Mouse (Mus musculus): Measurements from ENCODE around the gene Derl3.

Derl3 gene

DNA sequence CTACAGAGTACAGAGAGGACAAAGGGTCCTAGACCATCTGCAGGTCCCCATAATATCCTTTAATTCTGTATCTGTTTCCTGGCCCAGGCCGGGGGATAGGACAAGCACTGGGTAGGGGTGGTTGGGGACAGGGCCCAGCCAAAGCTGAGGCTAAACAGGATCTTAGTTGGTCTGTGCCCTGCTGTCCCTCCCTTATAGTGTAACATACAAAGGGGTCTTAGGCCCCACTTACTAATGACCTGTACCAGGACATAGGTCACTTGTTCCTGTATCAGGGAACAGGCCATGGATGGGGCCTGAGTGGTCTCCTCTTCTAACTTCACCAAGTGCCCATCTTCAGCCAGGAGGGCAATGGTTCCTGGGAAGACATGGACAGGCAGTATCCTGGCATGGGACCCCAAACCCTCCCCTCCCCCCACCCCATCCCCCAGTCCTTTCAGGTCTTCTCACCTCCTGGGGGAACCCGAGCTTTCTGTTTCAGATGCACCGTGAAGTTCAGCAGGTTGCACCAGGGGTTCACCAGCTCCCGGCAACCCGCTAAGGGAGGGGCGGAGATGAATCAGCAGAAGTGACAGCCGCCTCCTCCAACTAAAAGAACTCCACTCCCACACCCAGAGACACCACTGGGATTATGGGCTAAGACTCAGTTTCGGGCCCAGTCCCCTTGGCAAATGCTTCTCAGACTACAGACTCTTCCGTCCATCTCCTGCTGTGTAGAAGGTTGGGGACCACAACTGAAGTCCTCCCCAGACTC is 46.4 kb downstream of the Derl3 start:
- ChIA-PET CTCF (interaction anchor here in 2 of 4 experiments (0.6 kb wide), 2 partner anchors 56 to 759 kb away, joined by 3 read pairs; no protein-coding TSS in a partner anchor), POLR2A (interaction anchor here (0.5 to 9.6 kb wide), 45 partner anchors 8 to 351 kb away, joined by 3 to 139 read pairs (median 5); partner anchors contain the start of genes Ddt (in 3 of the 4), Smarcb1 (in 3 of the 4), Chchd10 (in 2 of the 4) and Mif (in 2 of the 4))

DNA sequence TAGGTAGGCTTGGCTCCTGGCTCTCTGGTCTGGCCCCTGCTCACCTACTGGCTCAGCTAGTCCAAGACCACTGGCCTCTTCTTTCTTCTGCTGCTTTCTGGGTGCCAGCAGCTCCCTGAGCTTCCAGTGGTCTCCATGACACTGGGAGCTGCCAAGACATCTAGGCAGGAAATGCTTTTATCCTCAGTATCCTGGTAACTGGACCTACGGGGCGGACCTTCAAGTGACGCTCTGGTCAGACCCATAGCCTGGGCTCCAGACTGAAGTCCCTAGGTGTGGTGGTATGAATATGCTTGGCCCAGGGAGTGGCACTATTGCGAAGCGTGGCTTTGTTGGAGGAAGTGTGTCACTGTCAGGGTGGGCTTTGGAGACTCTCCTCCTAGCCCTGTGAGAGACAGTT is 47.3 kb downstream of the Derl3 start, which contains the start of gene Gm867:
Gm867 (minus strand) TSS at position 153 of the 400 bp plus-strand sequence.
- ChIA-PET POLR2A (interaction anchor here (0.6 to 9.6 kb wide), 41 partner anchors 9 to 305 kb away, joined by 3 to 139 read pairs (median 4); partner anchors contain the start of genes Mif (in 3 of the 4), Smarcb1 (in 3 of the 4), Chchd10 (in 2 of the 4) and Ddt (in 2 of the 4)), CTCF (interaction anchor here in 3 of 4 experiments (0.6 to 1.6 kb wide), 4 partner anchors 10 to 89 kb away, joined by 3 to 12 read pairs (median 5); no protein-coding TSS in a partner anchor)

DNA sequence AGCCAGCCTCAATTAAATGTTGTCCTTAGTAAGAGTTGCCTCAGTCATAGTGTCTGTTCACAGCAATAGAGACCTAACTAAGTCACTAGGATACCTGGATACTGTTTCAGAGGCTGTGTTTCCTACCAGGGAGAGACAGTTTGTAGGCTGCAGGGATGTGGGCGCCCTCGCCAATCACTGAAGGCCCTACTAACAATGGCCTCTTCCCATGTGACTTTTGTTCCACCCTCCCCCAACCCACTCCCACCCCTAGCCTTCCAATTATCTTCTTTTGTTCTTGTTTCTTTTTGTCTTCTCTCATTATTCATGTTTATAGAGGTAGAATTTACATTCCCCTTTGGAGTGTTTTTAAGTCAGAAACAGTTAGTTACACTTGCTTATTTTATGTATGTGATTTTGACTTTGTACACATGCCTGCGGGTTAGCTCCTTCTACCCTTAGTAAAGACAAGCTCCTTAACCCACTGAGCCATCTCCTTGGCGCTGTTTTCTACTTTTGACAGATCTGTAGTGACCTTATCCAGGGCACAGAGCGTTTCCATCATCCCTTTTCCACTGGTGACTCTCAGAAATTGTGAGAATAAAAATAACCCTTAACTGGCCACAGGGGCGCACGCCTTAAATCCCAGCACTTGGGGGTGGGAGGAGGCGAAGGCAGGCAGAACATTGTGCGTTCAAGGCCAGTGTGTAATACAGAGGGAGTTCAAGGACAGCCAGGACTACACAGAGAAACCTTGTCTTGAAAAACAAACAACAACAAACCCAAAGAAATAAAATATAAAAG is 48.0 kb downstream of the Derl3 start:
- CTCF ChIA-PET = interaction anchor here in 3 of 4 experiments (0.6 to 1.6 kb wide), 7 partner anchors 10 to 90 kb away, joined by 3 to 6 read pairs (median 4); partner anchors contain the start of gene Gm5134 (in 1 of the 3)
- POLR2A ChIA-PET = interaction anchor here (0.6 to 9.6 kb wide), 39 partner anchors 9 to 1824 kb away, joined by 3 to 139 read pairs (median 5); partner anchors contain the start of genes Mif (in 3 of the 4), Smarcb1 (in 3 of the 4), Chchd10 (in 2 of the 4) and Ddt (in 2 of the 4)

DNA sequence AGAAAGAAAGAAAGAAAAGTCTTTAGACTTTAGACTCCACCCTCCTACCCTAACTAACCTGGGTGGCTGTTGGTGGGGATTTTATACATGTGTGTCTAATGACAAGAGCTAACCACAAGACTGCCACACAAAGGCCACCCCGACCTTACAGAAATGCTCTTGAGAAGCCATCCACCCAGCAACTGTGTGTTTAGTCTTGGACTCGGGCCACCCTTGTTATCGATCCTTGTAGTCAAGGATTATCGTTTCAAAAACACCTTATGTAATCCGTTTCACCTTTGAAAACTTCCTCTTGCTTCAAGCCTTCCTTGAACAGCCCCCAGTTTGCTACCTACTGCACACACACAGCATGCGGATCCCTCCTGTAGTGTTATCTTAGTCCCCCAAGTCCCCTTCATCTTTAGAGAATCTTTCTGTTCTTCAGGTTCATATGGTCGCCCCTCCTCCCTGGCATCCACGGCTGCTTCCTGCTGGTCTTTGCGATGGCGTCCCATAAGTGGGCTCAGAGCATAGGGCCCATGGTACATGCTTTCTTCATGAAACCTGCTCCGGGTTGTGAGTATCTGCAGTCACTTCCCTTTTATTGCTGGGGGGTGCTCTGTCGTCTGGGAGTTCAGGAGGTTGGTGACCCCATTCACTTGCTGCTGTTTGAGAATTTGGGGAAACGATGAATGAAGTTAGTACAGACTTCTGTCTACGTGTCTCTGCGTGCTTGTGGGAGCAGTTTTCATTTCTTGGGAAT is 49.7 kb downstream of the Derl3 start, which contains the start of gene Vpreb3:
Vpreb3 (plus strand) TSS at position 322 of the 742 bp plus-strand sequence.
- POLR2A ChIA-PET = interaction anchor here in 3 of 4 experiments (0.5 to 9.6 kb wide), 16 partner anchors 6 to 469 kb away, joined by 3 to 128 read pairs (median 5); partner anchors contain the start of genes Chchd10 (in 2 of the 3), Smarcb1 (in 2 of the 3), Mif (in 1 of the 3) and Mmp11 (in 1 of the 3)
- CTCF ChIA-PET = no interaction called here

DNA sequence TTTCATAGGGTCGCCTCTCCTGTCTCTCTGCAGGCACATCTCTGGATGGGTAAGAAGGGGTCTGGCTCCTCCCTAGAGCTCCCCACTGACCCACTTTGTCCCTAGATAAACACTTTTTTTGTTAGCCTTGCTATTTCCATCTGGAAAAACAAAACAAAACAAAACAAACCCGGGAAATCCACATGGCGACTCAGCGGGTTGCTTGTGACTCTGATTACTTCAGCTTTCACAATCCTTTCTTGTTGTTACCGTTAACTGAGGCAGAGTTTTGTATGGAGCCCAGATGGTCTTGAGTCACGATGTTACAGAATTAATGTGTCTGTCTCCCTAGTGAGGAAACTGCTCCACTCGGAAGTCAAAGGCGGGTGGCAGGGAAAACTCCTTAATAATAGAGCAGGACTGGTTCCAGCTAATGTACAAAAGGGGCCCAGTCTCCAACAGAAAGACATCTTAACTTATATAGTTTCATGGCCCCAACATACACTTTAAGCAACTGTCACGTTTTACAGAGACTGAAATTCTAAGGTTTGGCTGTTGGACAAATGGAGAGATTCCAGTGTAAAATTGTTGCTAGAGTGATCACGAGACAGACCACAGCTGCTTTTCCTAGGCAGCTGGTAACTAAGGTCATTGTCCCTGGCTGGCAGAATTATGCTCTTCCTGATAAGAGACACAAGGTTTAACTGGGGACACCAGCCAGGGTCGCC is 51.0 kb downstream of the Derl3 start:
- ChIA-PET CTCF (interaction anchor here in 2 of 4 experiments (0.5 to 0.9 kb wide), 3 partner anchors 11 to 383 kb away, joined by 3 to 4 read pairs (median 3); no protein-coding TSS in a partner anchor), POLR2A (interaction anchor here in 3 of 4 experiments (0.6 to 9.6 kb wide), 23 partner anchors 7 to 292 kb away, joined by 3 to 128 read pairs (median 5); partner anchors contain the start of genes Smarcb1 (in 3 of the 3), Mmp11 (in 2 of the 3), Chchd10 (in 1 of the 3) and Mif (in 1 of the 3))

DNA sequence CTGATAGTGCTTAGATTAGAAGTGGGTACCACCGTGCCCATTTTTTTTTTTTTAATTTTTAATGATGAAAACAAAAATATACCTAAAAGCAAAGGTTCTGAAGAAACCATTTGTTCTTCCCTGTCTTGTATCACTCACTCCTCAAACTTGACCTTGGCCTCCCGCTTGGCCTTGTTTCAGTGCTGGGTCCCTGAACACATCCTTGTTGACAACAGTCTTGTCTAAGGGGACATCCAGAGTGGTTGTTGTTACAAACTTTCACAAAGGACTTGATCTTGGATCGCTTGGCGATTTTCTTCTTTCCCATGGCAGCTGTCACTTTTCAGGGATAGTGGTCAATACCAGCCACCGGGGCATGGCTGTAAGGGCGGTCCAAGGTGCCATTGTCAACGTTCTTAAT is 52.0 kb downstream of the Derl3 start:
- ChIA-PET POLR2A (interaction anchor here in 3 of 4 experiments (1.1 to 4.8 kb wide), 14 partner anchors 7 to 109 kb away, joined by 3 to 31 read pairs (median 8); partner anchors contain the start of genes Mif (in 2 of the 3), Mmp11 (in 2 of the 3) and Chchd10 (in 1 of the 3)), CTCF (interaction anchor here in 1 of 4 experiments (0.9 kb wide), 1 partner anchor 62 kb away, joined by 3 read pairs; no protein-coding TSS in a partner anchor)

All from embryonic stem cell, embryonic (primary cell).